Comparison of ENCODE assay signal across 9 mouse cellular contexts in the genomic region with DNA sequence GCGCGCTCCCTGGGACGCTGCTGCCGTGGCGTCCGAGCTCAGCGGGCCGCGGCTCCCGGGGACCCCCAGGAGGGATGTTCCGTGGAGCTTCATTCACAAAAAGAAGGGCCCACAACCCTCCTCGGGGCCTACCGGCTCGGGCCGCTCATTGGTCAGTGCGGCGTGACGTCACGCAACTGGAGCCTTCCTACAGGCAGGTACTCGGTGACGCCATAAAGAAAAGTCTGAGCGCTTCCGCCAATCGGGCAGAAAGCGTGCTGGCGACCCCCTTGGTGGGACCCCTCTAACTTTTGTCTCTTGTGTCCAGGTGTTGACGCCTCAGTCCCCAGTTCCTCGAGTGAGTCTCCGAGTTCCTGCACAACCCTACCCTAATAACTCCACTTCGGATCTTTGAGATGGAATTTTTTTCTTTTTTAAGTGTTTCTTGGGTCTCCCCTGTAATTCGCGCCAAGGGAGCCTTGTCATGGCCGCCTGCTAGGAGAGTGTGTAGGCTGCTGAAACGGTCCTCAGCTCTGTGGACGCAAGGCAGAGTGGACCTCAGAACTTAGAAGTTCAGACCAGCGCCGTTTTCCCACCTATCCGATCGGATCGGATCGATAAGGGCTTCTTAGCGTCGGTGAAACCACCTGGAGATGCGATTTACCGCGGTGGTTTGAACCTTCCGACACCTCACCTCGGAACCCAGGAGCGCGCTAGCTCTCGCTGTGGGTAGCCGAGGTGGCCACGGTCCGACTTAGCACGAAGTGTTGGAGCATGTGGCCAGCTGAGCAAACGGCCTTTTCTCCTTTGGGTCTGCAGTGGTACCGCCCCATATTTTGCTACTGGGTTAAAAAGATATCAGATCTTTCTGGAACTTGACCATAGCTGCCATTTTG. TPM values are rescaled to one million over a fixed set of nuclear protein-coding genes. Genes with fewer than 3 reads are reported as not detected.
DNase-seq lines count a peak whose midpoint lies in the region; ATAC-seq and TF ChIP-seq lines count a peak whose summit lies in the region.
"Had no signal": no experiment of that assay in that cellular context is flagged by ENCODE, and none has a peak within 500 bp of the region (broad histone marks: within the 10 kb centered on the region; RNA-seq: fewer than 3 reads in every experiment).

A gene (minus strand): TSS at position 412 of the 875 bp plus-strand sequence.

- H3K4me1 ChIP-seq in kidney, adult 2 months (ENCODE audit: control insufficient read depth, insufficient read depth, low read length): peaks cover 3% of the 10 kb centered on the region; the same call in 1 of the 2 replicates
- peaks cover 8% of the 10 kb centered on the region for H3K4me1 ChIP-seq in limb, embryonic 13.5 days
- peaks cover 8% of the 10 kb centered on the region for H3K4me1 ChIP-seq in midbrain, embryonic 14.5 days (ENCODE audit: control insufficient read depth, insufficient read depth, low read length)
- peaks cover 9% of the 10 kb centered on the region for H3K4me1 ChIP-seq in spleen, adult 2 months (ENCODE audit: control insufficient read depth, insufficient read depth, insufficient read length)

- peak within 1 kb of the TSS; percentile 63 for H3K4me3 ChIP-seq in kidney, adult 2 months (ENCODE audit: insufficient read depth, low read depth, low read length)
- peak within 1 kb of the TSS; percentile 85 for H3K4me3 ChIP-seq in limb, embryonic 13.5 days
- H3K4me3 ChIP-seq in midbrain, embryonic 14.5 days (replicated peaks; ENCODE audit: low read depth, low read length): peak within 1 kb of the TSS; percentile 79
- peak within 1 kb of the TSS; percentile 61 for H3K4me3 ChIP-seq in spleen, adult 2 months (ENCODE audit: extremely low read depth, insufficient read depth, insufficient read length)

- H3K36me3 ChIP-seq in kidney, adult 2 months (ENCODE audit: control insufficient read depth, insufficient read depth, low read length): no peaks in the 10 kb centered on the region
- H3K36me3 ChIP-seq in limb, embryonic 13.5 days: no peaks in the 10 kb centered on the region
- H3K36me3 ChIP-seq in midbrain, embryonic 14.5 days (ENCODE audit: control insufficient read depth, insufficient read depth, low read length): no peaks in the 10 kb centered on the region
- no peaks in the 10 kb centered on the region for H3K36me3 ChIP-seq in spleen, adult 2 months (ENCODE audit: control insufficient read depth, insufficient read depth, low read length)

- TF ChIP-seq CTCF in kidney, adult 2 months (conservative IDR thresholded peaks at IDR 0.05; ENCODE audit: insufficient read depth, insufficient read length, low read depth, low read length): no peak
- TF ChIP-seq CTCF in spleen, adult 2 months (IDR thresholded peaks at IDR 0.05; ENCODE audit: extremely low read depth, insufficient read depth, insufficient read length, insufficient replicate concordance): no peak

- H3K4me2 ChIP-seq in limb, embryonic 13.5 days (replicated peaks): peak within 1 kb of the TSS; percentile 99
- peak within 1 kb of the TSS; percentile 99 for H3K4me2 ChIP-seq in midbrain, embryonic 14.5 days (ENCODE audit: low read length)

- H3K9ac ChIP-seq in limb, embryonic 13.5 days: peak within 1 kb of the TSS; percentile 78
- peak within 1 kb of the TSS; percentile 67 for H3K9ac ChIP-seq in midbrain, embryonic 14.5 days (replicated peaks; ENCODE audit: low read length)

- no peak within 1 kb of the TSS for H3K27ac ChIP-seq in kidney, adult 2 months (ENCODE audit: insufficient read depth, low read depth, low read length)
- H3K27ac ChIP-seq in limb, embryonic 13.5 days: no peak within 1 kb of the TSS
- H3K27ac ChIP-seq in midbrain, embryonic 14.5 days (replicated peaks; ENCODE audit: low read depth, low read length): no peak within 1 kb of the TSS
- H3K27ac ChIP-seq in spleen, adult 2 months (ENCODE audit: insufficient read depth, low read length): no peak within 1 kb of the TSS

- peak; percentile 32 for DNase-seq in gastrocnemius, adult 18-20 months (ENCODE audit: low spot score)
- DNase-seq in gastrocnemius, adult 8-10 months (ENCODE audit: low spot score in 2 of 2): no peak
- peak; percentile 92 for DNase-seq in embryo, embryonic 11.5 days (ENCODE audit: low read depth, low spot score)
- DNase-seq in heart, adult 8-10 months (ENCODE audit: low spot score): peak; percentile 50
- DNase-seq in kidney, adult 2 months: peak; percentile 89
- peak; percentile 95 for DNase-seq in midbrain, embryonic 14.5 days
- DNase-seq in spleen, adult 2 months (ENCODE audit: low read depth in 1 of 2, low spot score in 2 of 2): peak; percentile 35 to 60

- 2% methylated on average over 57 of the region's 57 CpGs for WGBS in kidney, adult 2 months
- 1% methylated on average over 57 of the region's 57 CpGs for WGBS in limb, embryonic 13.5 days
- WGBS in midbrain, embryonic 14.5 days: under 1% methylated on average over 57 of the region's 57 CpGs
- 4% methylated on average over 57 of the region's 57 CpGs for WGBS in spleen, adult 2 months

- no peaks in the 10 kb centered on the region for H3K9me3 ChIP-seq in limb, embryonic 13.5 days
- H3K9me3 ChIP-seq in midbrain, embryonic 14.5 days (ENCODE audit: control insufficient read depth, low read length): no peaks in the 10 kb centered on the region

- TF ChIP-seq POLR2A in kidney, adult 2 months (IDR thresholded peaks at IDR 0.05; ENCODE audit: low read depth, low read length): no peak
- TF ChIP-seq POLR2A in spleen, adult 2 months (IDR thresholded peaks at IDR 0.05; ENCODE audit: low read depth, low read length): no peak

- ATAC-seq in limb, embryonic 13.5 days (ENCODE audit: low FRiP score, low read depth): peak; percentile 95
- peak; percentile 96 for ATAC-seq in midbrain, embryonic 14.5 days (ENCODE audit: low FRiP score, low TSS enrichment)

- no peaks in the 10 kb centered on the region; the same call in 1 of the 2 replicates for H3K27me3 ChIP-seq in kidney, adult 2 months (replicated peaks; ENCODE audit: control insufficient read depth, insufficient read depth, low read length)
- 0 out of 2 replicates have a peak, but pooled peaks cover 5% of the 10 kb centered on the region for H3K27me3 ChIP-seq in limb, embryonic 13.5 days
- peaks cover 28% of the 10 kb centered on the region for H3K27me3 ChIP-seq in midbrain, embryonic 14.5 days (ENCODE audit: control insufficient read depth, insufficient read depth, low read length)
- peaks cover 18% of the 10 kb centered on the region for H3K27me3 ChIP-seq in spleen, adult 2 months (ENCODE audit: control insufficient read depth, insufficient read depth, low read length)
- H3K27me3 ChIP-seq: CH12.LX had no signal

RNA-seq across cellular contexts. Expression of the gene that starts here (rescaled TPM):
- 1 to 10 TPM; 5.9 to 7.5 TPM for total RNA-seq in gastrocnemius, adult 18-20 months (2021)
- 1 to 10 TPM; 6.7 to 9.1 (median 7.8) TPM for total RNA-seq in gastrocnemius, adult 8-10 months (2022)
- 10 to 100 TPM in 2 of 4 experiments, 1 to 10 TPM in 2; 7.7 to 11.5 (median 9.7) TPM for total RNA-seq in heart, adult 8-10 months (2022)
- 7.5 and 7.7 TPM in 2 replicates for polyA plus RNA-seq in kidney, adult 2 months (2012; rRNA removed)
- 17.0 and 22.0 TPM in 2 replicates for polyA plus RNA-seq in limb, embryonic 13.5 days (2015; fragmentation: Nextera tagmentation; extraction: Ambion mirVana)
- polyA plus RNA-seq in midbrain, embryonic 14.5 days (2014; fragmentation: Nextera tagmentation; extraction: Ambion mirVana): 1.9 and 3.7 TPM in 2 replicates
- 1.5 and 1.8 TPM in 2 replicates for polyA plus RNA-seq in spleen, adult 2 months (2012; rRNA removed)

Comparison
In these comparisons a context has a peak if more than half of its experiments do, and no peak if none do; other contexts are left out.
1. DNase-seq: peak in gastrocnemius, adult 18-20 months (single experiment), embryo, embryonic 11.5 days (single experiment), heart, adult 8-10 months (single experiment), kidney, adult 2 months (single experiment), midbrain, embryonic 14.5 days (single experiment) and spleen, adult 2 months (2 of 2); none in gastrocnemius, adult 8-10 months (0 of 2).
2. Peak in every context shown above with its lines, with median percentiles within 50 percentile points of each other: H3K4me3 ChIP-seq.